Mouse (Mus musculus): ENCODE measurements around the gene Tfam.

Tfam gene

DNA sequence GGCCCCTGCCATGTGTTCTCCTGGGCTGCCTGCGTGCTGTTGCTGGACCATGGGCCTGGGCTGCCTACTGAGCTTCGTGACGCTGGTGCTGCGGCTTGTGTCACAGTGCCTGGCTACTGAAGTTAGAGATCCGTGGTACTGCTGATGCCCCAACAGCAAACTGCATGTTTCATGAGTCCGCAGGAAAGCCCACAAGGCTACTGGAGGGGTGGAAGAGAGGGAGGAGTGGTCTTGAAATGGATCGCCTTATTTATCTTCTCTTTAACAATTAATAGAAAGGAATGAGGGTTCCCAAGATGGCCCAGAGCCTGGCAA is at the start of gene Tfam:
Tfam (minus strand) TSS at position 41 of the 315 bp plus-strand sequence.
- DNase-seq (ENCODE audit: low read depth, low spot score), result no peak

DNA sequence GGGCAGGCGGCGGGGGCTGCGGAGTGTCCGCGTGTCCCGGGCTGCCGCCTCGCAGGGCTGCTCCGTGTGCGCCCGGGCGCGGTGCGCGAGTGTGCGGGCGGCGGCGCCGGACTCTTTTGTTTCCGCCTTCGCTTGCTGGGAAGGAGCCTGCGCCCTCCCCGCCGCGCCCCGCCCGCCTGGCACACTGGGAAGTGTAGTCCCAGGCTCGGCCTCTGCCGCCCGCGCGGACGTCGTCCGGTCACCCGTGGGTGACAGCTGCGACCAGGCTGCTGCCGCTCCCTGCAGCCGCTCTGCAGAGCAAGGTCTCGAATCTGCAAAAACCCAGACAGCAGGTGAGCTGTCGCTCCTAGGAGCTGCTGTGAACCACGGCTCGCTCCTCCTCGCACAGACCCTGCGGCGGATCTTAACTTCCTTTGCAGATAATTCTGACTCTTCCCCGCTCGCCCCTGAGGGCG is 47.1 kb upstream of the Tfam start, which contains the start of gene Ube2d1:
Ube2d1 (minus strand) TSS at position 137 of the 455 bp plus-strand sequence.
- no peak for DNase-seq (ENCODE audit: low read depth, low spot score)

DNA sequence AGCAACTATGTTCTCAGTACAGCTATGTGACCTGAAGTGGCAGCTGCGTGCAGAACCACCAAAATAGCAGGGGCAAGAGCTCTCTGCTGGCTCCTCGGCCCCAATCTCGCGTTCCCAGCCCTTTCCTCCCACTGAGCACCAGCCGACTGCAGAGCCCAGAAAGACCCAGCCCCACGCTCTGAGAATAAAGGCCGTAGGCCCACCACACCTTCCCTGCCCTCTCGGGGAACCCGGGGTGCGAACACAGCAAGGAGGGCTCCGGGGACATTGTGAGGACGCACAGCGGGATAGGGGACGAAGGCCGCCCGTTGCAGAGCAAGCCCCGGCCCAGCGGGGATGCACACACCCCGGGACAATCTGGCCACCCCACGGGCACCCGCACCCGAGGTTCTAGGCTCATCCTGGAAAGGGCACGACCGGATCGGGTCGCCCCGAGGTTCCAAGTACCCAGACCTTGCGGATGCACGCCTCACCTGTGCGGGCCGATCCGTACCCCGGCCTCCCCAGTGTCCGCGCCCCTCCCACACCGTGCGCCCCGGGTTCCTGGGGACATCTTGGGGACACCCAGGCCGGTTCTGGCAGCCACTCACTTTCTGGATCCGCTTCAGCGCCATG is 46.5 kb upstream of the Tfam start:
- no peak for DNase-seq (ENCODE audit: low read depth, low spot score)

DNA sequence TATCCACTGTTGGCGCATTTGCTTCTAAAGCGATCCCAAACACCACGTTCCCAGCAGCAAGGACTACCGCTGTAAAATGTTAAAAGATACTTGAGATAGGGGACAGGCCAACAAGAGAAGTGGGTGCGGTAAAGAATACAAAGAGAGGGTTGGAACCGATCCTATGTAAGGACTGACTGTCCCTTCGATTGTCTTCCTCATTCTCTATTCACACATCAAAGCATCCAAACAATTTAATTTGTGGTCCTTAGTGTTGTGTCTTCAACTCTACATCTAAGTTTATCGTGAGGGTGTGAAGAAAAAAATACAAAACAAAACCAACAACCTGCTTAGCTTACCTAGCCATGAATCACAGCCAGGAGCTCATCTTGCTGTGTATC is 46.0 kb upstream of the Tfam start:
- DNase-seq (ENCODE audit: low read depth, low spot score), result no peak

DNA sequence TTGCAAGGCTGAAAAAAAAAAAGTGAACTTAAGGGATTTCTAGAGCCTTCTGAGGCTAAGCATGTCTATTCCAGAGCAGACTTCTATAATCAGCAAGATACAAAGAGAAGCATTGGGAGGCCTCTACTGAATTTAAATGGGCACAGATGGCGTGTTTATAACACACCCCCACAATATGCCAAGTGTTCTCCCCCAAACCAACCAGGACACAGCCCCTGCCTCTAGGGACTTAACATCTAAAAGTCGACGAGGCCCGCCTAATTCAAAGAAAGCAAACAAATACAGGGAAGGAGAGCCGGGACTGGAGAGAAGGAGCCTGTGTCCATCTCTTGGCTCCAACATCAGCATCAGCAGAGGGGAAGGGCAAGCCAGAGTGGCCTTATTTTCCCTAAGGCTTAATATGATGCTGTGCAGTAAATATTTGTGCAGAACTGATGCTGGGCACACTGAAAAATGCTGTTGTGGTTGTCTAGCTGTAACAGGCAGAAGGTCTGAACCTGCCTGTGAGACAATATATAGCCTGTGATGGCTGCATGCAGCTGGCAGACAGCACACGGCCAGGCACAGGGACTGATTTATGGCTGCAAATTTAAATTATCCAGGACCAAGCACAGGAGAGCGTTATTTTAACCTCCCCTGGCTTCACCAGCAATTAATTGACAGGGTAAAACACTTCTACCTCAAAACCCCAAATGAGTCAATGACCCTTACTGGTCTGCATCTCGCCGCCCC is 35.1 kb upstream of the Tfam start:
- DNase-seq (ENCODE audit: low read depth, low spot score), result no peak

DNA sequence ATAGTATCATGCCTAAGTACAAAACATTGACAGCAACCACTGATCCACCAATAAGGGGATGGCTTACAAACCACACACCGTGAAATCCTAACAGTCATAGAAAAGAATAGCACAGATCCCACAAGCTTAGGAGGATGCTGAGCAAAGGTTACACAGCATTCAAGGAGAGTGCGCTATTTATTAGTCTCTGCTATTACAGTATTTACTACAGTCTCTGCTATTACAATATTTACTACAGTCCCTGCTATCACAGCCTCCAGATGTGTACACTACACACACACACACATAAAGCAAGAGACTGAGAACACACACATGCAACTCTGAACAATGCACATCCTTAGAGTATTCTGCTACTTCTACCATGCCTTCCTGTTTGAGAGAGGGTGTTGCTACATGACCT is 29.9 kb upstream of the Tfam start:
- DNase-seq (ENCODE audit: low read depth, low spot score), result no peak

DNA sequence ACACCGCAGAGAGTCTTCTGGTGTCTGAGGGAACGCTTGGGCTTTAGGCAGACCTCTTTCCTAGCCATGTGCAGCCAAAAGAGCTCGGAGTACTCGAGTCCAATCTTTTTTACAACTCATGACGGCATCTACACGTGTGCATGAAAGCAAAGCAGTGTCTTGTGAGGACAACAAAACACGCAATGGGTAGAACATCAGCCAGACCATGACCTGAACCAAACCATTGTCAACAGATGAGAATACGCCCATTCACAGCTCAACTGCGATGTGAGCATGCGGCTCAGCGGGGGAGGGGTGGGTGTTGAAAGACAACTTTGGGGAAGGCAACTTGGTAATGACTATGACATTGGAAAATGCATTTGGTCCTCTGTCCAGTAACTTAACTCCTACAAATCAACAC is 29.4 kb upstream of the Tfam start:
- no peak for DNase-seq (ENCODE audit: low read depth, low spot score)

DNA sequence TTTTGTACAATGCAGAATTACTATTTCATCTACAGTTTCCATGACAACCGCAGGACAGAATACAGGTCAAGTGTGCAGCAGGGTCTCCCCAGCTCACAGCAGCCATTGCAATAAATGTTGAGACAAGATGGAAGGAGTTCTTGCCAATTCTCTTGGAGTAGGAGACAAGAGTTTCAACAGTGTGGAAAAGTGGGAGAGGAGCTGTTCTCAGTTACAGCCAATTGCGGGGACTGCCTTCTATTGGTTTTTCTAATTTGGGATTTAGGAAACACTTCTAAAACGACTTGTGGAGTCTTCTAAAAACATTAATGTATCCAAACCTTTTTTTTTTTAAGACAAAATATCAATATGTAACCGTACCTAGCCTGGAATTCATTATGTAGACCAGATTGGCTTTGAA is 27.0 kb upstream of the Tfam start:
- DNase-seq (ENCODE audit: low read depth, low spot score), result no peak

DNA sequence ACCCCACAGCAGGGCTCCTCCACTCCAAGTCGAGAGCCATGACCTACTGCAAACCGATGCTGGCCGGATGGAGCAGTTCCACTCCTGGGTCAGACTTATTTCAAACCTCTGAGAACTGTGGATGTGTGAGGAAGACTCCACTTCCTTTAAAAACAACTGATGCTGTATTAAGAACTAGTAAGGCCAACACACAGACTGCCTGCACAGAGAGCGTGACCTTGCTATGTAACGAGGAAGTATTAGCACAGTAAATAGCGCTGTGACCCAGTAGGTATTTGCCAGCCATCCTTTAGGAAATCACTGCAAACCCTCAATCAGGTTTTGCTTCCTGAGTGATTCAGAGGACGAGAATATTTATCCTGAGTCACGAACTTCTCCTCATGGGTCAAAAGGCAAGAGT is 23.6 kb upstream of the Tfam start:
- DNase-seq (ENCODE audit: low read depth, low spot score), result no peak

DNA sequence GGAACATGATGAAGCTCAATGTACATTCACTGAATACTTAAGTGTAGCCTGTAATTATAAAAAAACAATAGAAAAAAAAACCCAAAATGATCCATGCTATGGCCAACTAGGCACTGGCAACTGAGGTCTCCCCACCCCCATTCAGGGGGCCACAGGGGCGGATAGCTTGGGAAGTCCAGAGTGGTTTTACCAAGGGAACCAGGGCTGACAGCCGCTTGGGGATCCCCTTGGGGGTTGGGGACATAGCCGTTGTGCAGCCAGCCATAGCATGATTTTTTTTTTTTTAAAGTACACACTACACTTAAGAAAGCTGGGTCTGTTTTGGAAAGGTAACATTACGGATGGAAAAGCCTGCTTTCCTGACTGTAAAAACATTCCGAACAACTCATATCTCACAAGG is 20.9 kb upstream of the Tfam start:
- DNase-seq (ENCODE audit: low read depth, low spot score), result no peak

DNA sequence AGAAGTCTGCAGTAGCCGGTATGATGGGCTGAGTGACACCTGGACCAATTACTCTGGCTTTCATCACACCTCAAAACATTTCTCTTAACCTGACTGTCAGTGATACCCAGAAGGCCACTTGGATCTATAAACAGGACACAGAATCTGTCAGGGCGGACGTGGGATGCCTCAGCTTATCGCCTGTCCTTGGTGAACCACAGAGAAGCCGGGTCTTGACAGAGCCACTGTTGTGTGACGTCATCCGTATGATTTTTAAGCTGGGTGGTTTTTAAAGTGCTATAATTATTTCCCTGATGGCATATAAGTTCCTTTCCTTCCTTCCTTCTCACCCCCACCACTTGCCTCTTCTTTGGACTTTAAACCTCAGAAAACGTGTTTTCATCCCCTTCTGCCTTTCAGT is 20.4 kb upstream of the Tfam start:
- DNase-seq (ENCODE audit: low read depth, low spot score), result no peak

DNA sequence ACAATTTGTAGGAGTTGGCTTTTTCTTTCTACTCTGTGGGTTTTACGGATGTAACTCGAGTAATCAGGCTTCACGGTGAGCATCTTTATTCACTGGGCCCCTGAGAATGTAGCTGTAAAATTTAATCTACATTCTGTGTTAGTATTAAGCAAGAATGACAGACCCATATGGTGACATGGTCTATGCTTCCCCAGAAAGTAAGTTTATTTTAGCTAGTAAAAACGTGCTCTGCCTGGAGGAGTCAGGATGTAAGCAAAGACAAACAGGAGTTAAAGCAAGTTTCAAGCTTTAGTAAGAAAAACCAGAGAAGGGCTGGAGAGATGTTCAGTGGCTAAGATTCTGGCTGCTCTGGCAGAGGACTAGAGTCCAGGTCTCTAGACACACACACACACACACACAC is 15.1 kb upstream of the Tfam start:
- DNase-seq (ENCODE audit: low read depth, low spot score), result no peak

DNA sequence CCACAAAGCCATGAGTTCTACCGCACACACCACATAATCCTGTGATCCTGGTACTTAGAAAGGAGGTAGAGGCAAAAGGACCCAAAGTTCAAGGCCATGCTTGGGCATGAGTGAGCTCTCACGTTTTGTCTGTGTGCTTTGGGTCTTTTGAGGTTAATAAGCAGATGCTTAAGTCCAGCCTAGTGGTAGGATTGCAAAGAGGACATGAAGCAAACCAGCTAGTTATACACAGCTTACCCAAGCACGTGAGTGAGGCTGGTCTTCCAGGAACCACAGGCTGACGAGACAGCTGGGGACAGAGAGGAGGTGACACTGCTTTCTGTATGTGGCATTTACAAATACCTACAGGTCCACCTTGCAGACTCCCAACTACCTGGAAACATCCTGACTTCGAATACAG is 14.3 kb upstream of the Tfam start:
- DNase-seq (ENCODE audit: low read depth, low spot score), result no peak

DNA sequence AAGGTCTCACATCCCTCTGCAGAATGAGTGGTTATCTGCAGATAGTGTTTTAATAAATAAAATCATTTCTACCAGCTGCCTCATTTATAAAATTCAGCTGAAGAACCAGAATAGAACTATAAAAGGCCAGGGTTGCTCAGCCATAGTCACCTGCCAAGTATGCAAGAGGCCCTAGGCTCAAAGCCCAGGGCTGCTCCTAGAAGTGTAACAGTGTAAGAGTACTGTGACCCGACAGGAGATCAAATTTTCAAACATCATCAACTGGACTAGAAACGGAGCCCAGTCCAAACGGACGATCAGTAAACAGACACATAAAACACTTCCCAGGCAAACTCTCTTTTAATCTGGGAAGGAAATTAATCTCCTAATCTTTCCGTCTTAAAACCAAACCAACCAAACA is 13.8 kb upstream of the Tfam start:
- no peak for DNase-seq (ENCODE audit: low read depth, low spot score)

DNA sequence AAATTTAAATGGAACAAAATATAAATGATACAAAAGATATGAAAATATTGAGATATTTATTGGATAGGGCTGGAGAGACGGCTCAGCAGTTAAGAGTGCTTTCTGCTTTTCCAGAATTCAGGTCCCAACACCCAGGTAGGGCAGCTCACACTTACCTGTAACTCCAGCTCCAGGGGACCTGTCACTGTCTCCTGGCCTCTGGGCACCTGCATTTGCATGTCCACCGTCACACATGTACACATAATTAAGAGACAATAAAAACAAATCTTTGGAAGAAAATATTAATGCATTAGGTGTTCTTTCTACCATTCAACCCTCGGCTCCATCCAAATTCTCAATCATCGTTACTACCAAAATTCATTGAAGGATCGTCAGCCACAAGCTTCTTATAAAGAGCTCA is 13.2 kb upstream of the Tfam start:
- no peak for DNase-seq (ENCODE audit: low read depth, low spot score)

DNA sequence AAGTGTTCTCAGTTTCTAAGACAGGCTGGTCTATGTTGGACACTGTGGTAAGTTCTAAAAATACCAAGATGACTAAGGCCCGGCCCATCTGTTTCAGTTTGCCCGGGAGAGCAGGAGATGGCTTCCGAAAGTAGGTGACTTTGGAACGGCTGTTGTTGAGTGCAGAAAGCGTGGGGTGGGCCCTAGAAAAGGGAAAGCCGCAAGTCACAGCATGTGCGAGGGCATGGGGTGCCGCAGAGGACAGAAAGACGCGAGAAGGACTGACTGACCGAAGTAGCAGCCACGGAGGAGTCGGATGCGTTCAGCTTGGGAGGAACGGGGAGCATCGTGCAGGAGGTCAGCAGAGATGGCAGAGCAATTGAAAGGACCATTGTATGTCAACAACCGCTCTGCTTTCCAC is 12.4 kb upstream of the Tfam start:
- no peak for DNase-seq (ENCODE audit: low read depth, low spot score)

DNA sequence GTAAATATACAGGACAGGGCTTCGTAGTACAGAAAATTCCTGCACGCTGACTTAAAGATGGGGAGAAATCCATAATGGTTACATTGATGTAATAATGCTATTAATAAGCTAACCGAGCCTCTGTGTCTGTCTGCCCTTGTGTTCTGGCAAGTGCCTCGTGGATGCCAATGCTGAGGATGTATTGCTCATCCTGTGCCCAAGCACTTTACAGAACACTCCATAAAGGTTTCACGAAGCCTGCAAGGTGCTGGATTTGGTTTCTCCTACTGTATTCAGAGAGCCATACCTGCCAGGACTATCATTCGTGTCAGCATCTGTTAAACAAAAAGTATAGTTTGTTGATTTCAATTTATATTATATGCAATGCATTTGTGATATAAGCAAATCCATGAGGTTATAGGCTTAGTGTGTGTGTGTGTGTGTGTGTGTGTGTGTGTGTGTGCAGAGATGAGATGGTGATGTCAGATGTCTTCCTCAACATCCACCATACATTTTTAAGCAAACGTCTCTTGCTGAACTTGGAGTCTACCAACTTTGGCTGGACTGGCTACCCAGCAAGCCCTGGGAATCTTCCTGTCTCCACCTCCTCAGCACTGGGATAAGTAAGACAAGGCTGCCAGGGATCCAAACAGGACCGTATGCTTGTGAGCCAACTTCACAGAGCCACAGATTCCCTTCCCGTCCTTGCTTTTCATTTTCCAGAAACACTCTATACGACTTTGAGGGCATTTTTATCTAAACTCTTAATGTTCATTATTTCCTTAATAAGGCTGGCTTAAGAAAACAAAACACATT is 11.2 kb upstream of the Tfam start:
- no peak for DNase-seq (ENCODE audit: low read depth, low spot score)

DNA sequence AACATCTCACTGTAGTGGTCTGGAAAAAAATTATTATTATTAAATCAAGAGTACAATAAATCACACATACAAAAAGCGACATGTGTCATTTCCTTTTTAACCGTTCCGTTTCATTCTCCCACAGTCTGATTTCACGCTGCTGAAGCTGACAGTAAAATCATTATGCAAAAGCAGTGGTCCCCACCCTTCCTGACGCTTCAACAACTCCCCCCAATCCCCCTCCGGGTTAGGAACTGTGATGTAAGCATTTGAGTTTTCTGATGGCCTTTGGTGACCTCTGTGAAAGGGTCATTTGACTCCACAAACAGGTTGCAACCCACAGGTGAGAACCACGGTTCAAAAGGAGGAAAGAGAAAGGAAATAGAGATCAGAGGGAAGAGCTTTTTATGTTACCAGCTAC is 8.9 kb upstream of the Tfam start:
- DNase-seq (ENCODE audit: low read depth, low spot score), result no peak

DNA sequence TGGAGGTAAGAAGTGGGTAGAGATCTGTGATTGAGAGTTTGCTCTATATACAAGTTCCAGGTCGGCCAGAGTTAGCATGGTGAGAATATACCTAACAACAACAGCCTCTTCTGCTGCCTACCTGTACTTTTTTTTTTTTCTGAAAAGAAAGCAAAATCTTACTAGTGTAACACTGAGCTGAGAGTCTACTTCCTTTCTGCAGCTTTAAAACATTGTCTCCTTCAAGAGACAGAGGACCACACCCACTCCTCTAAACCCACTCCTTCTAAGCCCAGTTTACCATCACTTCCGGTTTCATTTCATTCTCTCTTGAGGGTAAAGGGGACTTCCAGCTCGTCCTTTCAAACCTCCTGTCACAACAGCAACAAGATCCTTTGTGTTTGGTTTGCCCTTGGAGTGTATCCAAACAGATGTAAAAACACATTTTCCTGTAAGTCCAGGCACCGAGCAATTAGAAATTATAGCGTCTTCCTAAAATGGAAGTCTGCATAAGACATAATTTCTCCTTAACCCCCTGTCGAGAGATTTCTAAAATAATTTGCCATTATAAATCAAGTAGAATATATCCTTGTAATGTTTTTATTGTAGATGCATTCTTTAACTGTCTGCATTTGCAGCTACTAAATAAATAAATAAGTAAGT is 1.5 kb upstream of the Tfam start:
- no peak for DNase-seq (ENCODE audit: low read depth, low spot score)

DNA sequence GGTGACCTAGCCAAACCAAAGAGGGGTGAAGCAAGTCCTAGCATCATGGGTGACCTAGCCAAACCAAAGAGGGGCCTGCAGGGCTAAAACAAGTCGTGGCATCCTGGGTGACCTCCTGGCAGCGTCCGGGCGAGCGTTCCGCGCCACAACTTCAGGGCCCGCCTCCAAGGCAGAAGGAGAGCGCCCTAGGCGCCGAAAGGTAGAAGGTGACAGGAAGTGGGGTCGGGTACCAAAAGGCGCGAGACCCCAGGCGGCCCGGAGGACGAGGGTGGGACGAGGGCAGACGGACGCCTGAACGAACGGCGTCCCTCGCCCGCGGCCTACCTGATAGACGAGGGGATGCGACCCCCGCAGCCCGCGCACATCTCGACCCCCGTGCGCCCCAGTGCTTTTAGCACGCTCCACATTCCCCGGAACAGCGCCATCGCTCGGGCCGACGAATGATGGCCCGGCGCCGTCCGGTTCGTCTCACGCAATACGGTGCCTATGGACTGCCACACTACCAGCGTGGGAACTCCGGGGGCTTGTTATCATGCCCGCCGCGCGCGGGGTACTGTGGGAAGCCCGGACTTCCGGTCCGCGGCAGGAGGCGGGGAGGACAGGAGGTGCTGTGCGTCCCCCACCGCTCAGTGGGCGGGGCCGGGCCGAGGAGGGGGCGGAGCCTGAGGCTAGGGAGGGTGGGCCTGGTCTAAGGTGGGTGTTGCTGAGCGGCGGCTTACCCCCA is 402 bp downstream of the Tfam start:
- peak; percentile 88 for DNase-seq (ENCODE audit: low read depth, low spot score)

DNA sequence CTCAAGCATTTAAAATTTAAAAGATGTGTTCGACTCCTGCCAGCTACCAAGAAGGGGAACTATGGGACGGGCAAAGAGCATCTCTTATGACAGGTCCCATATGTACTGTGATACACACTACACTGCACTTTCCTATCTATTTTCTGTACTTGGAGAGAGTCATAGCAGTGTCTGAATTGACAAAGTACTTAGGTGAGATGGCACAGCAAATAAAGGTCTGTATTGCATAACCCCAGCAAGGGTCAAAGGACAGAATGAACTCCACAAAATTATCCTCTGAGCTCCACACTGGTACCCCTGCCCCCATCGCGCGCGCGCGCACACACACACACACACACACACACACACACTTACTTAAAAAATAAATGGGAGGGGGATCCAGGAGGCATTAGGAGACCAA is 4.0 kb downstream of the Tfam start:
- no peak for DNase-seq (ENCODE audit: low read depth, low spot score)

DNA sequence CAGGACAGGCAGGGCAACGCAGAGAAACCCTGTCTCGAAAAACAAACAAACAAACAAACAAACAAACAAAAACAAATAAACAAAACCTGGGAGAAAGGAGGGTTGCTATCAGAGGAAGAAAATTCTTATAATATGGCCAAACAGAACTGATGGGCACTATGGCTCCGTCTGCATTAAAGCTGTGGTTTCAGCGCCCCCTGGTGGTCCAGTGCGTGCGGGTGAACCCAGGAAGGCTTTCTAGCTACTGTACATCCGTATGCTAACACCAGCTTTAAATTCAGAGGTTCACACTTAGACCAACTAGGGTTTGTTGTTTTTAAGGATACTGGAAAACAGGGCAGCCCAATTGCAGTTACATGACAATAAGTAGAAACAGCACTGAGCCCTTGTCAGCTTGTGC is 12.2 kb downstream of the Tfam start:
- DNase-seq (ENCODE audit: low read depth, low spot score), result peak; percentile 40
